Mouse (Mus musculus) myocyte (in vitro differentiated cells): Measurements from ENCODE around the gene Vmp1. TPM values are rescaled to one million over a fixed set of nuclear protein-coding genes. Genes with fewer than 3 reads are reported as not detected.
A peak's percentile ranks its signal among the peaks of the same experiment; 100 is the strongest.

Experiments used
- H3K27me3 ChIP-seq: one replicate; pipeline ENCODE4 v1.6.1; 2011; ENCODE audit not compliant: control insufficient read depth, insufficient read depth, insufficient read length
- H3K36me3 ChIP-seq: one replicate; pipeline ENCODE4 v1.6.1; 2011; ENCODE audit not compliant: control insufficient read depth, insufficient read depth
- H3K4me2 ChIP-seq: one replicate; pipeline ENCODE4 v1.6.1; 2011; ENCODE audit warnings: low read depth, control low read depth
- H3K4me3 ChIP-seq: one replicate; pipeline ENCODE4 v1.5.1; 2011; ENCODE audit warnings: mild to moderate bottlenecking, control low read depth, moderate library complexity
- H3K79me2 ChIP-seq: one replicate; pipeline ENCODE4 v1.6.1; 2011; ENCODE audit not compliant: control insufficient read depth, insufficient read depth
- H3ac ChIP-seq: one replicate; pipeline ENCODE4 v1.6.1; 2011; ENCODE audit not compliant: control insufficient read depth, insufficient read length
- CEBPB ChIP-seq: IDR thresholded peaks from 2 replicates; pipeline ENCODE4 v1.6.1; 2011; ENCODE audit warnings: mild to moderate bottlenecking, moderate library complexity; ENCODE audit not compliant: poor library complexity, insufficient read depth, severe bottlenecking
- E2F4 ChIP-seq: IDR thresholded peaks from one replicate; pipeline ENCODE4 v1.6.1; 2011; ENCODE audit warnings: mild to moderate bottlenecking, control low read depth, moderate library complexity; ENCODE audit not compliant: insufficient read depth
- MAX ChIP-seq: IDR thresholded peaks from one replicate; pipeline ENCODE4 v1.6.1; 2011; ENCODE audit warnings: low read depth, mild to moderate bottlenecking, control low read depth
- MYOD1 ChIP-seq, 3 experiments: IDR thresholded peaks; one replicate each; pipeline ENCODE4 v1.6.1; 2011; ENCODE audit warnings: control low read depth in 2 of 3, low read depth in 2 of 3, mild to moderate bottlenecking in 2 of 3, moderate library complexity in 1 of 3; ENCODE audit not compliant: insufficient read length in 2 of 3, control insufficient read depth in 1 of 3
- MYOG ChIP-seq, 3 experiments: IDR thresholded peaks; one replicate each; pipeline ENCODE4 v1.6.1; 2011; ENCODE audit warnings: control low read depth in 2 of 3, low read depth in 2 of 3, mild to moderate bottlenecking in 2 of 3; ENCODE audit not compliant: insufficient read length in 2 of 3, control insufficient read depth in 1 of 3, insufficient read depth in 1 of 3
- POLR2A ChIP-seq: IDR thresholded peaks from one replicate; pipeline ENCODE4 v1.6.1; 2011; ENCODE audit warnings: low read depth, mild to moderate bottlenecking, control low read depth, moderate library complexity; ENCODE audit not compliant: insufficient read length
- POLR2AphosphoS2 ChIP-seq: IDR thresholded peaks from one replicate; pipeline ENCODE4 v1.6.1; 2011; ENCODE audit warnings: low read depth, control low read depth; ENCODE audit not compliant: insufficient read length
- REST ChIP-seq: IDR thresholded peaks from one replicate; pipeline ENCODE4 v1.6.1; 2011; ENCODE audit warnings: mild to moderate bottlenecking, control low read depth, moderate library complexity; ENCODE audit not compliant: insufficient read depth, insufficient read length
- SRF ChIP-seq: IDR thresholded peaks from one replicate; pipeline ENCODE4 v1.6.1; 2011; ENCODE audit warnings: low read depth; ENCODE audit not compliant: control insufficient read depth, insufficient read length
- TCF12 ChIP-seq: IDR thresholded peaks from one replicate; pipeline ENCODE4 v1.6.1; 2011; ENCODE audit warnings: mild to moderate bottlenecking, control low read depth; ENCODE audit not compliant: poor library complexity, insufficient read depth, severe bottlenecking
- TCF3 ChIP-seq: IDR thresholded peaks from one replicate; pipeline ENCODE4 v1.6.1; 2011; ENCODE audit warnings: low read depth, control low read depth; ENCODE audit not compliant: insufficient read length
- USF1 ChIP-seq: IDR thresholded peaks from one replicate; pipeline ENCODE4 v1.6.1; 2011; ENCODE audit warnings: low read depth, mild to moderate bottlenecking, control low read depth, moderate library complexity
- polyA plus RNA-seq: library from polyadenylated mRNA; unstranded; fragments of >200 nt; fragmentation: generic; extraction: Trizol; gene quantifications from one replicate; pipeline ENCODE4 v1.2.1, GENCODE M21; 2012; ENCODE audit warnings: missing spikeins

Gene Vmp1
- 169 TPM for polyA plus RNA-seq

DNA sequence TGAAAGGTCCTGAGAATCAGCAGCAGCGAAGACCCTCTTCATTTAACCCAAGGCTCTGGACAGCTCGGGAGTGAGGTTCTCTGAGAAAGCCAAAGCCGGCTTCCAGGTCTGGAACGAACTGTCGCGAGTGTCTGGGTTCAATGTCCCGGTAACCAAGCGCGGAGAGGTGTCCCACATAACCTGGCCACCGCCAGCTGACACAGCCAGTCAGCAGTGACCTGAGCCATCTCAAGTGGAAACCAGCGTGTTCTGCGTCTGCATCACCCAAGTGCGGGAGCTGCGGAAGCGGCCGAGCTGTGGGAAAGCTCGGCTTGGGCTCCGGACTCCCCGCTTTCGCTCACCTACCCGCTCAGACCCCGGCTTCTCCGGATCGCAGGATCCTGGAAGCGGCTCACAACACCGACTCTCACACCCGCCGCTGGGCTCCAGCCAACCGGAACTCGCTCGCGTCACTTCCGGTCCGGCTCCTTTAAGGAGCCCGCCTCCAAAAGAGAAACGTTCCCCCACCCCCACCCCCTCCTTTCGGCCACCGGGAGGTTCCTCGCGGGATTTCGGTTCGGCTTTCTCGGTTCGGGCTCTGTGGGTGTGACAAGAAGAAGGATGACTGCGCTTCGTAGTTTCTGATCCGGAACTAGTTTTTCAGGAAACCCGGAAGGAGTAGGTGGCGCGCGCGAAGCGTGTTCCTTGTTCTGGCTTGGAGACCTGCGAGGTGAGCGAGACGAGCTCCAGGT, at the start of gene Vmp1, which contains the start of gene Ptrh2:
Vmp1 (minus strand) TSS at position 442 of the 731 bp plus-strand sequence.
Ptrh2 (plus strand) TSS at position 591 of the 731 bp plus-strand sequence.
- H3K4me2 ChIP-seq: peak within 1 kb of the TSS; percentile 94
- peaks cover 95% of the 10 kb centered on the region for H3K79me2 ChIP-seq
- peak within 1 kb of the TSS; percentile 95 for H3K4me3 ChIP-seq
- no peaks in the 10 kb centered on the region for H3K27me3 ChIP-seq
- H3K36me3 ChIP-seq: peaks cover 23% of the 10 kb centered on the region
- TF ChIP-seq TCF3 (no peak), USF1 (no peak), MAX (peak; percentile 48), E2F4 (peak; percentile 60), POLR2A (peak; percentile 59), POLR2AphosphoS2 (peak; percentile 68), SRF (no peak), MYOD1 (IDR thresholded peaks at IDR 0.05; ENCODE audit: control insufficient read depth in 1 of 3, insufficient read length in 2 of 3, low read depth in 2 of 3) (peak in 1 of 3 experiments; percentile 45), REST (no peak), MYOG (IDR thresholded peaks at IDR 0.05; ENCODE audit: control insufficient read depth in 1 of 3, insufficient read depth in 1 of 3, insufficient read length in 2 of 3, low read depth in 2 of 3) (no peak), CEBPB (no peak), TCF12 (no peak)
- H3ac ChIP-seq: peak within 1 kb of the TSS; percentile 51

GRCm38 (mm10) chr11:86731443-86731842, 47.8 kb upstream of the Vmp1 start:
- peaks cover 32% of the 10 kb centered on the region for H3K36me3 ChIP-seq
- no peaks in the 10 kb centered on the region for H3K27me3 ChIP-seq
- H3ac ChIP-seq: no peak overlapping the region
- TF ChIP-seq USF1: peak; percentile 70
- no peak for TF ChIP-seq MAX
- TF ChIP-seq REST: no peak
- TF ChIP-seq TCF3: no peak
- peak in 2 of 3 experiments; percentile 17 to 21 for TF ChIP-seq MYOD1 (IDR thresholded peaks at IDR 0.05; ENCODE audit: control insufficient read depth in 1 of 3, insufficient read length in 2 of 3, low read depth in 2 of 3)
- peaks cover 45% of the 10 kb centered on the region for H3K79me2 ChIP-seq
- H3K4me2 ChIP-seq: peak overlapping the region; percentile 59
- no peak overlapping the region for H3K4me3 ChIP-seq

DNA sequence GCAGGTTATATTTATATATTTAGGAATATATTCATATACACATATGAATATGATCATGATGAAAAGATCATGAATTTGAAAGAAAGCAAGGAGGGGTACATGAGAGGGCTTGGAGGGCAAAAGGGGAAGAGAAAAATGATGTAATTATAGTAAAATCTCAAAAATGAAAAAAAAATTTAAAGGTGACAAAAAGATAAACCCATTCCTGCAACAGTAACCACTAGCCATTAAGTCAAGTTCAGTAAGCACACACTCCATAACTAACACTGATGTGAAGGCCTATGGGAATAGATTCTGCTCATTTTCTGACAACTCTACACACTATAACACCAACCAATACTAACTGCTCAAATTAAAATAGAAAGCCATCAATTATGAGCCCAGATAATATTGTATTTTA, 42.0 kb upstream of the Vmp1 start:
- H3ac ChIP-seq: no peak overlapping the region
- no peaks in the 10 kb centered on the region for H3K27me3 ChIP-seq
- H3K4me3 ChIP-seq: no peak overlapping the region
- peaks cover 5% of the 10 kb centered on the region for H3K79me2 ChIP-seq
- H3K4me2 ChIP-seq: no peak overlapping the region
- H3K36me3 ChIP-seq: peaks cover 75% of the 10 kb centered on the region
- TF ChIP-seq SRF (no peak), TCF12 (no peak), POLR2AphosphoS2 (no peak), REST (no peak), MAX (no peak), USF1 (no peak), TCF3 (no peak), POLR2A (no peak), MYOD1 (IDR thresholded peaks at IDR 0.05; ENCODE audit: control insufficient read depth in 1 of 3, insufficient read length in 2 of 3, low read depth in 2 of 3) (no peak), E2F4 (no peak), MYOG (IDR thresholded peaks at IDR 0.05; ENCODE audit: control insufficient read depth in 1 of 3, insufficient read depth in 1 of 3, insufficient read length in 2 of 3, low read depth in 2 of 3) (no peak), CEBPB (no peak)

GRCm38 (mm10) chr11:86724982-86725381, 41.3 kb upstream of the Vmp1 start:
- Histone ChIP-seq H3K27me3 (no peaks in the 10 kb centered on the region), H3K36me3 (peaks cover 75% of the 10 kb centered on the region), H3K4me3 (no peak overlapping the region), H3K4me2 (no peak overlapping the region), H3K79me2 (peaks cover 5% of the 10 kb centered on the region), H3ac (no peak overlapping the region)
- TF ChIP-seq E2F4 (no peak), MAX (no peak), MYOG (IDR thresholded peaks at IDR 0.05; ENCODE audit: control insufficient read depth in 1 of 3, insufficient read depth in 1 of 3, insufficient read length in 2 of 3, low read depth in 2 of 3) (no peak), REST (no peak), POLR2A (no peak), CEBPB (no peak), SRF (no peak), MYOD1 (IDR thresholded peaks at IDR 0.05; ENCODE audit: control insufficient read depth in 1 of 3, insufficient read length in 2 of 3, low read depth in 2 of 3) (no peak), POLR2AphosphoS2 (no peak), TCF12 (no peak), TCF3 (no peak), USF1 (no peak)
